Mouse (Mus musculus) ovary, postnatal 10 days (tissue): ENCODE measurements around the gene Rab24.

ENCODE experiments used
- DNase-seq: peaks from one replicate; pipeline ENCODE4 v3.0.0; 2022; ENCODE audit warnings: low spot score

The Rab24 gene

DNA sequence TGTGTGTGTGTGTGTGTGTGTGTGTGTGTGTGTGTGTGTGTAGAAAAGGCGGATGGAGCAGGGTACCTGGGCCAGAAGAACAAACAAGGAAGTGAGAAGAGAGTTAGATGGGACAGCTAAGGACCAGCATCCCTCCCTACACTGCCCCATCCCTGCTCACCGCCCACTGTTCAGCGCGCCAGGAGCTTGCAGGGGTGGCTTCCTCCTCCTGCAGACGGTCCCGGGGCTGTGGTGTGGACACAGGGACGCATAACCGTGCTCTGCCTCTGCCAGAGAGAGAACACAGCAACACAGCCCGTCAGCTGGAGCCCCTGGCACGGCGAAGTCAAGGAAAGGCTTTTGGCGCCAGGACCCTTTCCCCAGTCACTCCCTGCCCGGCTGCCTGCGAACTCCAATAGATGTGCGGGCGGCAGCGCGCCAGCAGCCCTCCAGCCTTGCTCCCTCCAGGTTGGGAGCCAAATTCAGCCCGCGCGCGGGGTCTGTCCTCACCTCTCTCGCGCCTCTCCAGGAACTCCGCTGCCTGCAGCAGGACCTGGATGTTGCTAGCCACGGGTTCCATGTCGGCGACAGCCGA lies 7.5 kb upstream of the Rab24 start:
- DNase-seq = no peak

DNA sequence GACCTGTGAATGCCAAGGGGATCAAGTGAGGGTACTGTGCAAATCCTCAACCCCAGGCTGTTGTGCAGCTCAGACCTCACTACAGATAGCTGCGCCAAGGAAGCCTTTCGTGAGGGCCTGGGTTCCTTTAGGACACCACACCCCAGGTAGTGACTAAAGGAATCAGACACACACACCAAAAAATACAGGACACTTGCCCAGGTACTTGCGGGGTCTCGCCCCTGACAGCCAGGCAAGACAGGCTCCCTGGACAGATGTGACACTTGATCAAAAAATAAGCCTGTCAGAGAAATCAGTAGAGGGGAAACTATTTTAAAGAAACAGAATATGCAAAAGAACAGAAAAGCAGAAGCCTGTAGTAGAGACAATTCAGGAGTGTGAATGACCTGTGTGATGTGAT lies 6.9 kb upstream of the Rab24 start:
- no peak for DNase-seq

DNA sequence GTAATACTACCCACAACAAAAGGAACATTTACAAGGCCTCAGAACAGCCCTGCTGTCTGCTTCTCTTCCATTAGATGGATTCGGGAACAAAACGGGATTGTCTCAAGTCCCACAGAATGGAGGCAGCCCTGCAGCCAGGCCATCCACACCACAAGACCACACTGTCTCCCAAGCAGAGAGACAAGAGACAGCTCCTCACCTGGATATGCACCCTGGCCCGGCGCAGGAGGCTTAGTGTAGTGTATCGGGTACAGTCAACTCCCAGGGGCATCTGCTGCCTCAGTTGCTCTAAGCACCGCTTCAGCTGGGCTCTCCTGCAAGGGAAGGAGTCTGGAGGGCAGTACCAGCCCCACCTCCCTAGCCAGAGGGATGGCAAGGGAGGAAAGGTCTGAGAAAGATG lies 6.4 kb upstream of the Rab24 start:
- no peak for DNase-seq

DNA sequence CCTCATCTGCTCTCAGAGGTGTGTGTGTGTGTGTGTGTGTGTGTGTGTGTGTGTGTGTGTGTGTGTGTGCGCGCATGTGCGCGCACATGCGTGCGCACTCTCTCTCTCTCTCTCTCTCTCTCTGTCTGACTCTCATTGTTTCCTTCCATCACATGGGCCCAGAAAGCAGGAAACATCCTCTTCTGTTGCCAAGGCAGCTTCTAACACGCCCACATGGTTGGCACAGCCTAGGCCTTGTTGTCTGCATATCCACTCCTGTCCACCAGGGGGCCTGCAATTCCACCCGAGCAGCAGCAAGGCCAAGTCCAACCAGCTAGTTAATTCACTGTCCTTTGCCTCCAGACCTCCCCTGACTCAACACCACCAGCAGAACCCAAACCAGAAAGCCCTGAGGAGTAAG lies 5.9 kb upstream of the Rab24 start:
- DNase-seq = peak; percentile 41

DNA sequence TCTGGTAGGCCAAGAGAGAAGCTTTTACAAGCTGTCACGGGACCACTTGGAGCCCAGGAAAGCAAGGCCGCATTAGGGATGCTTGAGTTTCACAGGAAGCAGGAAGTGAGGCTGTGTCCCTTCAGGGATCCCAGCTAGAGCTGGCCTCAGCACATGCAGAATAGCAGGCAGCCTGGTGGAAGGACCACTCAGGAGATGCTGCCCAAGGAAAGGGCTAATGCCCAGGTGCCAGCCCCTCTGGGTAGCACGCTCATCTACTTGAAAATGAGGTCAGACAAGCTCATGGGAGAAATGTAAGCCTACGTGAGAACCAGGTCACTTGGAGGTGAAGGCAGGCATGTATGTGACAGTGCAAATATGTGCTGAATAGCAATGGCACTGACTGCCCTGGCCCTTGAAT lies 5.4 kb upstream of the Rab24 start:
- no peak for DNase-seq

DNA sequence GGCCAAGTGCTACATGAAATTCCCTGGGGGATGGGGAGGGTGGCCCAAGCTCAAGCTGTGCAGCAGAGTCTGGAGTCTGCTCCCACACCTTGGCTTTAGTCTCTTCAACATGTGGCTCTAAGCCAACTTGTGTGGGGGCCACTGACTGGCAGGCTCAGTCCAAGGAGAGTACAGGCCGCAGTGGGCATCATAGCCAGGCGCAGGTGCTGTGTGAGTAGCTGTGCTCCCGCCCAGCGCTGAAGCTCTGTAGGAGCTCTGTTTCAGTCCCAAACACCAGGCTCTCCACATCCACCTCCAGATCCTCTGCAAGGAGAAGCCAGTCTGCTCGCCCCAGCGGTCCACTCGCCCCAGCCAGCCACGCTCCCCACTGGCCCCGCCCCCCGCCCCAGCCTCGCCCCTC lies 3.9 kb upstream of the Rab24 start:
- no peak for DNase-seq

DNA sequence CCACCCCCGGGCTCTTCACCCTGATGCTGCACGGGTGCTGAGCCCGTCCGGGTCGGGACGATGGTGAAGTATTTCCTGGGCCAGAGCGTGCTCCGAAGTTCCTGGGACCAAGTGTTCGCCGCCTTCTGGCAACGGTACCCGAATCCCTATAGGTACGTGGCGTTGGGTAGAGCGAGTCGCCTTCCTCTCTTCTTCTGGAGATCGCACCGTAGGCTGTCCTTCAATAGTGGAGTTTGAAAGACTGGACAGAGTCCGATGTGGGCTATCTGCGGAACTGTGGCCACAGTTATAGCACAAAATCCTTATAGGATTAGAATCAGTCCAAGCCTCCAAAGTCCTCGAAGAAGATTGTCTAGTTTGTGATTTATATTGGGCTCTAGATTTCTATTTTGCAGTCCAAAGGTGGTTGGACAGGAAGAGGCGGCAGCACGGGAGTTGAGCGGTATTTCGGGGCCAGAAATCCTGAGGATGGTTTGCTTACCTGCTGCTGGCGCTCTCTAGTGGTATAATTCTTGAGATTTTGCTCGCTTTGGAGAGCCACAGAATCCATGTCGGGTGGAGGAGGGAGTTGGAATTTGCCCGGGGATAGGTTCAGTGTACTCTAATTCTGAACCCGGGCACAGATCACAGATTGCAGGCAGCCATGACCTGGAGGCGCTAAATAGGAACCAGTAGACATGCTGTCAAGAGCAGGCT lies 532 bp upstream of the Rab24 start:
- DNase-seq = no peak

DNA sequence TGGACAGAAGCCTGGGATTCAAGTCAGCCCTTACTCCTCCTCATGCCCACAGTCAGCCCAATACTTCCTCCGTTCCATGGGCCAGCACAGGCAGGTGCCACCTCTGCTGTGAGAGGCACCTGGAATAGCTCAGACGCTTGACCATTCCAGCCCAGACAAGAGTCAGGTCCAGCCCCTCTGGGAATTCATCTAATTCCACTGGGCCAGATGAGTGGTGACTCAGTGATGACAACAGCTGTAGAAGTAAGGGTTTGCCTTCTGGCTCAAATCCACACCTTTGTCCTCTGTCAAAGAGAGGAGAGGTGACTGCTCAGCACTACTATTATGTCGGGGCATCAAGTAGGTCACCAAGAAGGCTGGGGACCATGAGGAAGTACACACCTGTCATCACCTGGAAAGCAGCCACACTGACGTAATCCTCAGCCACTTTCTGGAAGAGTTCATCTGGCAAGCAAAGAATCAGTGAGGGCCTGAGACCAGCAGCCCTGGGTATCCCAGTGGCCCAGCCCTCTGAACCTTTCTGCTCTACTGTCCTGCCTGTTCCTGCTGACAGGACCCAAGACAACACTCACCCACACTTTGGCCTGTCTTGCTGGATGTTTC lies 1.7 kb downstream of the Rab24 start, which contains the start of gene Prelid1:
Prelid1 (plus strand) TSS at position 570 of the 603 bp plus-strand sequence.
- DNase-seq = no peak

DNA sequence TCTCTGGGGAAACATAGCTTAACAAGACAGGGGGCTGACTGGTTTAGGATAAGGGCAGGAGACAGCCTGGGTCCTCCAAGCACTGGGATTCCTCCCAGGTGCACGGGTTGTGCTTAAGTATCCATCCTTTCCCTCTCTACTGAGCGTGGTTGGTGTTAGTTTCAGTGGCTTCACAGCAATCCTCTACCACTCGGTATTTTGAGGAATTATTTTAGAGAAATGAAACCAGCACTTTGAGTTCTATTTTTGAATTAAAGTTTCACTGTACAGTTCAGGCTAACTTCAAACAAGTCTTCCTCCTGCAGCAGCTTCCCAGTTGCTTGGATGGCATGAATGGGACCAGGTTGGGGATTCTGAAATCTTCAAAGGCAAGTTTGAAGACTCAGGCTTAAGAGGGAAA lies 3.4 kb downstream of the Rab24 start:
- DNase-seq = no peak

DNA sequence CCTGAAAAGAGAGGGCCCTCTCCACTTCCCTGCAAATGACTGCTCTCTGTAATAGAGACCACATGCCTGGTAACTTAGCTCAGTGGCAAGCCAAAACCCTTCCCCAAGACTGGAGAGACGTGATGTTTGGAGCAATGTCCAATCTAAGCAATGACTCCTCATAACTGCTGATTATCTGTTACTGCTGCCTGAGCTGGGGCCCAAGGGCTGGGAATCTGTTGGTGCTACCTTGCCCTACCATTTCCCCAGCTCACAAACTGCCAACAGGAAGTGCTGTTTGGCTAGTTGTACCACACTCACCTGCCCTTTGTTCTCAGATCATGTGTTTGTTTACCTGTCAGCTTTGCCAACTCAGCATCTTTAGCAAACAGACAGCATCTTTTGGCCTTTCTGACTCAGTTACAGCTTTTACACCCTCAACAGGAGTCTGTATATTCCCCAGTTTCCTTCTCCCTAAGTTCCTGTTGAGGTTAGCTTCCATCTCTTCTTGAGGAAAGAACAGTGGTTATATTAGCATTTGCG lies 6.8 kb downstream of the Rab24 start:
- DNase-seq = no peak

DNA sequence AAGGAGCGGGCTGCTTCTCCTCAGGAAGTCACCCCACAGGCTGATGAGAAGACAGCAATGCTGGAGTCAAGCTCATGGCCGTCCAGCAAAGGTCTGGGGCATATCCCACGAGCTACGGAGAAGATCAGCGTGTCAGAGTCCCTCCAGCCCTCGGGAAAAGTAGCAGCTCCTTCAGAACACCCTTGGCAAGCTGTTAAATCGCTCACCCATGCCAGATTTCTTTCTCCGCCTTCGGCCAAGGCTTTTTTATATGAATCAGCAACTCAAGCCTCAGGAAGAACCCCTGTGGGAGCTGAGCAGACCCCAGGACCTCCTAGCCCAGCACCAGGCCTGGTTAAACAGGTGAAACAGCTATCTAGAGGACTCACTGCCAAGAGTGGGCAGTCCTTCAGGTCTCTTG lies 8.7 kb downstream of the Rab24 start:
- no peak for DNase-seq

DNA sequence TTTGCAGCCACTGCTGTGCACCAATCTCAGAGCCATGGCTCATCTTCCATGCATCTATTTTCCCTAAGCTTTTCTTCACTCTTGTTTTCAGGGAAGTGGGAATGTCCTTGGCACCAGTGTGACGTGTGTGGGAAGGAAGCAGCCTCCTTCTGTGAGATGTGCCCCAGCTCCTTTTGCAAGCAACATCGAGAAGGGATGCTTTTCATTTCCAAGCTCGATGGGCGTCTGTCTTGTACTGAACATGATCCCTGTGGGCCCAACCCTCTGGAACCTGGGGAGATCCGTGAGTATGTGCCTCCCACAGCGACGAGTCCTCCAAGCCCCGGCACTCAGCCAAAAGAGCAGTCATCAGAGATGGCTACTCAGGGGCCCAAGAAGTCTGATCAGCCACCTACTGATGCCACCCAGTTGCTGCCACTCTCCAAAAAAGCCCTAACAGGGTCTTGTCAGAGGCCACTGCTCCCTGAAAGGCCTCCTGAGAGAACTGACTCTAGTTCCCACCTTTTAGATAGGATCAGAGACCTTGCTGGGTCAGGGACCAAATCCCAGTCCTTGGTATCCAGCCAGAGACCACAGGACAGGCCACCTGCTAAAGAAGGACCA lies 9.6 kb downstream of the Rab24 start:
- no peak for DNase-seq

DNA sequence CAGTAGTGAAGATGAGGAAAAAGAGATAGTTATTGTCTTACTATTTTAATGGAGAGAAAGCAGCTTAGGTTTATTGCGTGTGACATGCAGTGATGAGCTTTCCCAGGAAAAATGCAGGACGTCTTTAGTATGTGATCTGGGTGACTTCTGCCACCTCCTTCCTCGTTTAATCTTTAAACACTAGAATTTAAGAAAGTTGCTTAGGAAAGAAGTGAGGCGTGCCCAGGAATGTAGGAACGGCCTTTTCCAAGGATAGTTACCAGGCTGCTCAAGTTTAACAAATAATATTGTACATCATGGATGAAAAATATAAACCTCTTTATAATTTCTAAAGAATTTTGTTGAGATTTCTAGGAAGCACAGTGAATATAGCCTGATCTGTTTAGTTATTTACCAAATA lies 20.8 kb downstream of the Rab24 start:
- no peak for DNase-seq

DNA sequence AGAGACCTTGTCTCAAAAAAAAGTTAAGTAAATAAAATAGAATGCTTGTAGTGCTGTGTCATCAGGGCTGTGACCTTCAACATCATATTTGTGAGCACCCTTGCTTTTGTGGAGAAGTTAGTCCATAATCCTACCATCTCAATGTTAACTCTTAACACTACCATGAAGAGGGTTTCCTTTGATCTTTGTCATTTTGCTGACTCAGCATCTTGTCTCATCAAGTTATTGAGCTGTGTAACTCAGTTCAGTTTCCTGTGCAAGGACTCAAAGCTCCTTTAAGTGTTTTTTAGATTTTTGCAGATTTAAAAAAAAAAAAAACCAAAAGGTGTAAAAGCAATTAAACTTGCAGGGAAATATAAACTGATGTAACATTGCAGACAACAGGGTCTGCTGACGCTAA lies 25.0 kb downstream of the Rab24 start:
- no peak for DNase-seq

DNA sequence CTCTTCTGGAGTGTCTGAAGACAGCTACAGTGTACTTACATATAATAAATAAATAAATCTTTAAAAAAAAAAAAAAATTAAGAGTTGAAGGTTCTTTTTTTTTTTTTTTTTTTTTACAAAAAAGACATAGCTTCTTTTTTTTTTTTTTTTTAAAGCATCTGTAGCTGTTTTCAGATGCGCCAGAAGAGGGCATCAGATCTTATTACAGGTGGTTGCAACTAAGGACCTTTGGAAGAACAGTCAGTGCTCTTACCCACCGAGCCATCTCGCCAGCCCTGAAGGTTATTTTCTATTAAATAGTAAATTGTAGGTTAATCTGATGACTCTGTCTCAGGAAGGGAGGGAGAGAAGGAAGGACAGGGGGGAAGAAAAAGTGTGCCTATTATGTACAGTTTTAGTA lies 32.9 kb downstream of the Rab24 start:
- DNase-seq = no peak

DNA sequence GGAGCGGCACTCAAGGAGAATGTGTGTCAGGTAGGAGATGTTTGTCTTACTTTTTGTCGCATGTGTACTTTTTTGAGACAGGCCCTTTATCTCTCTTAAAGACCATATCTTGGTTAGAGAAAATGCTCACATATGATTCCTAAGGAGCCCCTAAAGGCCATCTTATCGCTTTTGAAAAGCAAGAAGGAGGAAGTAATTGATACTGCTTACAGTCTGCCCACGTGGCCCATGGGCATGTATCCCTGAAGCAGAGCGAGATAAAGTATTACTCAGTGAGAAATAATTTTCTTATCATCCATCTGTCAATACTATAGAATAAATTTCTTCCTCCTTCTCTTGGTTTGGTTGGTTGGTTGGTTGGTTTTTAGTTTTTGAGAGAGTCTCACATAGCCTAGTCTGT lies 44.1 kb downstream of the Rab24 start:
- DNase-seq = no peak

DNA sequence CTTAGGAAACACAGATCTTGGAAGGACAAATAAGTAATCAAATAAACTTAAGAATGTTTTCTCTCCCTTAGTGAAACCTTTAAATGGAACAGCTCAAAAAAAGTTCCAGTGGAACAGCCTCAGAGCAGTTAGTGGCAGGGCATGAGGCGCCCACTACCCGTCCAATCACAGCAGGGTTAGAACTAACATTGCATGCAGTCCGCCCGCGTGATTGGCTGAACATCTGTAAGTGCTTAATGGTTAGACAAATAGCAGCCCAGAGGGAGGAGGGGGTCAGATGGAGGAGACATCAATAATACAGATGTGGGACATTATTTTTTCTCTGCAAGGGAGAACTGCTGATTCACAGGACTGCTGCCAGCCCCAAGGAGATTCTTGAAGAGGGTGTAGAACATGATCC lies 44.5 kb downstream of the Rab24 start:
- no peak for DNase-seq
